Mouse (Mus musculus): ENCODE measurements around the gene Caprin2. TPM values are rescaled to one million over a fixed set of nuclear protein-coding genes. Genes with fewer than 3 reads are reported as not detected.

The Caprin2 gene
- polyA plus RNA-seq, 1 experiment from 2014 or later: 5.7 TPM

GRCm38 (mm10) chr6:148831728-148832121, 64.3 kb downstream of the Caprin2 start:
- Histone ChIP-seq H3K4me1 (replicated peaks) (peaks cover 17% of the 10 kb centered on the region), H3K4me2 (peak overlapping the region; percentile 85), H3K27me3 (no peaks in the 10 kb centered on the region), H3K36me3 (replicated peaks) (0 out of 2 replicates have a peak, but pooled peaks cover 5% of the 10 kb centered on the region), H3K27ac (replicated peaks) (0 out of 2 replicates have a peak overlapping the region, but pooled peaks have one; percentile 59), H3K9ac (peak overlapping the region; percentile 67), H3K9me3 (replicated peaks) (no peaks in the 10 kb centered on the region), H3K4me3 (replicated peaks) (peak overlapping the region; percentile 74)
- no peak for ATAC-seq (ENCODE audit: insufficient read depth)
- 20% methylated on average over 3 of the region's 3 CpGs for WGBS (ENCODE audit: insufficient replicate concordance)

DNA sequence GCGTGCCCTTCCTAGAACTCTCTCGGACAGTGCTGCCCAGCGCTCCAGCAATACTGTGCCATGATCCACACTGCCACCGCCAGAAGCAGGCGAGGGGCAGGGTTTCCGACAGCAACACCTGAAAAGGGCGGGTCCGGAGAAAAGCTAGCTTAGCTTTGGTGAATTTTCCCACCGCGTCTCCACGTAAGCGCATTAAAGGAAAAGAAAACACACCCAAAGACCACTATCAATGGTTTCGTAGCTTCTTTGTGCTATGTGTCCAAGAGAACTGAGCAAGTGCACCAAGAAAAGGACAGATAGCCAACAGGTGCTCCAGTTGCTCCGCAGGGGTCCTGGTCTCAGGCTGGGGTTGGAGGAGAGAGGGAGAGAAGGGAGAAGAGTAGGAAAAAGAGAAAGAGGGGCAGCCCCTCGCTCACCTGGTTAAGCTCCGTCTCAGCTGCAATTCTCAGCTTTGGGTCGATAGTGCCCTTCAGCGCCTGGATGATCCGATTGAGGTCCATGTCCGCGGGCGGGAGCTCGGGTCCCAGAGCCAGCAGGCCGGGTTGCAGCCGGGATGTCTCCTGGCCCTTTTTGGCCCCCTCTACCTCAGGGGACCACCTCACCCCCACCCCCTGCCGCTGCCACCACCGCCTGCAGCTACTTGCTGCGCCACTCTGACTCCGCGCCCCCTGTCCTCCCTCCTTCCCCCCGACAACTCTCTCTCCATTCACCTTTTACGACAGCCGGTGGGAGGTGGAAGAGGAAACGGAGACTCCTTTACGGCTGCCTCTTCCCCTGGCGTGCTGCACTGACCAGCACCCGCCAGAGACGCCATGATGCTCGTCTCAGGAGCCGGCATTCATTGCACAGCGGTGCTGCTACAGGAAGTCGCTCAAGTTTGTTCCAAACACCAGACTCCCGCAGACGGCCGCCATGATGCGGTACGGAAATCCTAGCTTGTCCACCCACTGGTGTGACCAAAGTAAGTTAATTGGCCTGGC, 65.0 kb downstream of the Caprin2 start, which contains the start of gene Ipo8:
Ipo8 (minus strand) TSS at position 720 of the 980 bp plus-strand sequence.
- ATAC-seq (ENCODE audit: insufficient read depth): peak; percentile 94
- Histone ChIP-seq H3K36me3 (replicated peaks) (0 out of 2 replicates have a peak, but pooled peaks cover 5% of the 10 kb centered on the region), H3K27ac (replicated peaks) (peak within 1 kb of the TSS; percentile 59), H3K27me3 (no peaks in the 10 kb centered on the region), H3K9me3 (replicated peaks) (no peaks in the 10 kb centered on the region), H3K4me1 (replicated peaks) (peaks cover 17% of the 10 kb centered on the region), H3K9ac (peak within 1 kb of the TSS; percentile 67), H3K4me3 (replicated peaks) (peak within 1 kb of the TSS; percentile 74), H3K4me2 (peak within 1 kb of the TSS; percentile 85)
- WGBS (ENCODE audit: insufficient replicate concordance): under 1% methylated on average over 47 of the region's 47 CpGs

GRCm38 (mm10) chr6:148830355-148830747, 65.7 kb downstream of the Caprin2 start:
- no peak for ATAC-seq (ENCODE audit: insufficient read depth)
- peaks cover 17% of the 10 kb centered on the region for H3K4me1 ChIP-seq (replicated peaks)
- WGBS (ENCODE audit: insufficient replicate concordance): under 1% methylated on average over 3 of the region's 3 CpGs
- 0 out of 2 replicates have a peak, but pooled peaks cover 5% of the 10 kb centered on the region for H3K36me3 ChIP-seq (replicated peaks)
- H3K27ac ChIP-seq (replicated peaks): no peak overlapping the region
- H3K9me3 ChIP-seq (replicated peaks): no peaks in the 10 kb centered on the region
- no peaks in the 10 kb centered on the region for H3K27me3 ChIP-seq
- peak overlapping the region; percentile 85 for H3K4me2 ChIP-seq
- H3K4me3 ChIP-seq (replicated peaks): peak overlapping the region; percentile 74
- peak overlapping the region; percentile 67 for H3K9ac ChIP-seq

- H3K36me3 ChIP-seq (replicated peaks): peaks cover 9% of the 10 kb centered on the region; the same call in 1 of the 2 replicates
- no peaks in the 10 kb centered on the region for H3K9me3 ChIP-seq (replicated peaks)
- H3K4me1 ChIP-seq (replicated peaks): peaks cover 9% of the 10 kb centered on the region
- H3K27me3 ChIP-seq: no peaks in the 10 kb centered on the region
- H3K4me2 ChIP-seq: no peak overlapping the region
- 80% methylated on average over 4 of the region's 4 CpGs for WGBS (ENCODE audit: insufficient replicate concordance)
- ATAC-seq (ENCODE audit: insufficient read depth): no peak
- H3K4me3 ChIP-seq (replicated peaks): no peak overlapping the region
- H3K9ac ChIP-seq: no peak overlapping the region
- H3K27ac ChIP-seq (replicated peaks): no peak overlapping the region
These were observed 69.9 kb downstream of the Caprin2 start for GRCm38 (mm10) chr6:148826119-148826518.

DNA sequence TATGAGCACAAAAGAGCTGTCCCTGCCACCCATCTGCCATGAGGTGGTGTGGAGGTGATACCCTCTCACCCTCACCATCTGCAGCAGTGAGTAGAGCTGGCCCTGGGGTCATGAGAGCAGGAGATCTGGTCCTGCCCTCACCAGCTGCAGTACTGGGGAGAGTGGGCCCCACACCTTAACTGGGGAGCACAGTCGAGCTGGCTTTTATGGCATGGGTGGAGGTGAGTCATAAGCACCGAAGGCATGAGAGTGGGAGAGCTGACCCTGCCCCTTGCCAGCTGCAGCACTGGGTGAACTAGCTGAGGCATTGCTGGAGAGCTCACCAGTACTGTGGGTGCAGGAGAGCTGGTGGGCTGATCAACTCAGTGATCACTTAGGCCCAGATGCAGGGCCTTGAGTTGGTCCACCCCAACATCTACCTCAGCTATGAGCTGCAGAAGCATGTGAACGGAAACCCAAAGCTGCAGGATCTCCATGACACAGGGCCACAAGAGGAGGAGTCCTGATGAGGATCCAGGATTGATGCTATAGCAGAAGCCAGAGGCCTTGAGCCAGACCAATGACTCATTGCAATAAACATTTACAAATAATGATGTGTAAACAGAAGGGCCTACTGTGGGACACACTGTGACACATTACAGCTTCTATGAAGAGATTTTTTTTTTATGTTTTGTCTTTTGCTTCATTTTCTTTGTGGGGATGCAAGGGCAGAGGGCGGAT, 77.3 kb downstream of the Caprin2 start:
- Histone ChIP-seq H3K27me3 (no peaks in the 10 kb centered on the region), H3K4me1 (replicated peaks) (no peaks in the 10 kb centered on the region), H3K36me3 (replicated peaks) (peaks cover 35% of the 10 kb centered on the region), H3K9ac (no peak overlapping the region), H3K4me2 (no peak overlapping the region), H3K9me3 (replicated peaks) (no peaks in the 10 kb centered on the region), H3K27ac (replicated peaks) (no peak overlapping the region), H3K4me3 (replicated peaks) (no peak overlapping the region)
- no peak for ATAC-seq (ENCODE audit: insufficient read depth)
- 65% methylated on average over 4 of the region's 4 CpGs for WGBS (ENCODE audit: insufficient replicate concordance)

DNA sequence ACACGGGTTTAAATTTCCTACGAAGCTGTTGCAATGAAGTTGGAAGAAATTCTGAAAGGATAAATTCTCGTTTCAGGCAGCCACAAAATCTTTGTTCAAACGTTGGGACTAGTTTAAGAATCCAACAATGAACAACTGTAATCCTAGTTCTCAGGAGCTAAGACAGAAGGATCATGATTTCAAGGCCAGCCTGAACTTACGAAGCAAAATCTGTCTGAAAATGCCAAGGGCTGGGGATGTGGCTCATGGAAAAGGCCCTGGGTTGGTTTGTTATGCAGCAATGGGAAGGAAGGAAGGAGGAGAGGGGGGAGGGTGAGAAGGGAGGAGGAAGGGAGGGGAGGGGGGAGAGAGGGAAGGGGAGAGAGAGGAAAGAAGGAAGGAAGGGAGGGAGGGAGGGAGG, 79.3 kb downstream of the Caprin2 start:
- 68% methylated on average over 5 of the region's 5 CpGs for WGBS (ENCODE audit: insufficient replicate concordance)
- Histone ChIP-seq H3K4me3 (replicated peaks) (no peak overlapping the region), H3K4me2 (no peak overlapping the region), H3K27me3 (no peaks in the 10 kb centered on the region), H3K9me3 (replicated peaks) (no peaks in the 10 kb centered on the region), H3K9ac (no peak overlapping the region), H3K36me3 (replicated peaks) (peaks cover 43% of the 10 kb centered on the region), H3K27ac (replicated peaks) (no peak overlapping the region), H3K4me1 (replicated peaks) (no peaks in the 10 kb centered on the region)
- ATAC-seq (ENCODE audit: insufficient read depth): no peak

GRCm38 (mm10) chr6:148811117-148811516, 84.9 kb downstream of the Caprin2 start:
- H3K9ac ChIP-seq: no peak overlapping the region
- H3K9me3 ChIP-seq (replicated peaks): no peaks in the 10 kb centered on the region
- H3K4me2 ChIP-seq: no peak overlapping the region
- 77% methylated on average over 2 of the region's 2 CpGs for WGBS (ENCODE audit: insufficient replicate concordance)
- no peaks in the 10 kb centered on the region for H3K4me1 ChIP-seq (replicated peaks)
- ATAC-seq (ENCODE audit: insufficient read depth): no peak
- H3K4me3 ChIP-seq (replicated peaks): no peak overlapping the region
- peaks cover 49% of the 10 kb centered on the region for H3K36me3 ChIP-seq (replicated peaks)
- no peaks in the 10 kb centered on the region for H3K27me3 ChIP-seq
- no peak overlapping the region for H3K27ac ChIP-seq (replicated peaks)

- no peak overlapping the region for H3K27ac ChIP-seq (replicated peaks)
- H3K4me1 ChIP-seq (replicated peaks): no peaks in the 10 kb centered on the region
- no peaks in the 10 kb centered on the region for H3K9me3 ChIP-seq (replicated peaks)
- no peak overlapping the region for H3K4me3 ChIP-seq (replicated peaks)
- 85% methylated on average over 4 of the region's 4 CpGs for WGBS (ENCODE audit: insufficient replicate concordance)
- H3K27me3 ChIP-seq: no peaks in the 10 kb centered on the region
- no peak overlapping the region for H3K4me2 ChIP-seq
- no peak for ATAC-seq (ENCODE audit: insufficient read depth)
- peaks cover 56% of the 10 kb centered on the region for H3K36me3 ChIP-seq (replicated peaks)
- no peak overlapping the region for H3K9ac ChIP-seq
These were observed 96.3 kb downstream of the Caprin2 start for GRCm38 (mm10) chr6:148799773-148800172.

GRCm38 (mm10) chr6:148795145-148795544, 100.9 kb downstream of the Caprin2 start:
- Histone ChIP-seq H3K27me3 (no peaks in the 10 kb centered on the region), H3K36me3 (replicated peaks) (peaks cover 43% of the 10 kb centered on the region), H3K4me2 (no peak overlapping the region), H3K27ac (replicated peaks) (no peak overlapping the region), H3K9me3 (replicated peaks) (no peaks in the 10 kb centered on the region), H3K4me1 (replicated peaks) (no peaks in the 10 kb centered on the region), H3K9ac (no peak overlapping the region), H3K4me3 (replicated peaks) (no peak overlapping the region)
- 75% methylated on average over 2 of the region's 2 CpGs for WGBS (ENCODE audit: insufficient replicate concordance)
- ATAC-seq (ENCODE audit: insufficient read depth): no peak

All from liver, embryonic 15.5 days (tissue).